In the genomic region with DNA sequence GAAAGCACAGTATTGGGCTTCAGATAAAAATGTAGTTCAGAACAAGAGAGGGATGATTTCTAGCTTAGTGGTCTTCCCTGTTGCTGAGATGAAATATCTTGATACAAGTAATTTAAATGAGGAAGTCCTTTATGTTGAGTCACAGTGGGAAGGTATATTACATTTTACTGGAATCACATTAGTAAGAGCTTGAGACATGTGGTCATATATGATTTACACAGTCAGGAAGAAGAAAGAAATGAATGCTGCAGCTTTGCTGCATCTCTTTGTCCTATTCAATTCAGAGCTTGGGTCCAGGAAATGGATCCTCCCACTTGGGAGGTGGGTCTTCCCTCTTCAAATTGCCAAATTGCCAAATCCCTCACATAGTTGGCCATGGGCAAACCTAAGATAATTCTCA, we compare ENCODE assay signal across 26 mouse cellular contexts. TPM values are rescaled to one million over a fixed set of nuclear protein-coding genes. Genes with fewer than 3 reads are reported as not detected.
"Had no signal": no experiment of that assay in that cellular context is flagged by ENCODE, and none has a peak within 500 bp of the region (broad histone marks: within the 10 kb centered on the region; RNA-seq: fewer than 3 reads in every experiment).

No protein-coding gene starts in this region.

RNA-seq across cellular contexts. Expression of a gene that starts 7.4 kb away (rescaled TPM):
- total RNA-seq: left cerebral cortex, adult 18-20 months; left cerebral cortex, adult 2 months; left cerebral cortex, adult 8-10 months; left cerebral cortex, postnatal 10 days; left cerebral cortex, postnatal 14 days; left cerebral cortex, postnatal 25 days; left cerebral cortex, postnatal 36 days; megakaryocyte-erythroid progenitor cell, adult 5-6 weeks; midbrain, postnatal 0 days had no signal
- polyA plus RNA-seq: limb, embryonic 10.5 days; limb, embryonic 11.5 days; limb, embryonic 12.5 days; liver, embryonic 11.5 days; liver, embryonic 12.5 days; liver, embryonic 13.5 days; liver, embryonic 16.5 days; lung, embryonic 14.5 days; midbrain, embryonic 10.5 days; midbrain, embryonic 11.5 days; midbrain, embryonic 12.5 days; midbrain, embryonic 13.5 days; midbrain, embryonic 15.5 days; midbrain, embryonic 16.5 days; midbrain, postnatal 0 days; myocyte; neural tube, embryonic 11.5 days; neural tube, embryonic 12.5 days had no signal
